Mouse (Mus musculus): ENCODE results near the gene Gramd1b. TPM values are rescaled to one million over a fixed set of nuclear protein-coding genes. Genes with fewer than 3 reads are reported as not detected.

The Gramd1b gene
- polyA plus RNA-seq, 1 experiment from 2014 or later, result 1.3 TPM

DNA sequence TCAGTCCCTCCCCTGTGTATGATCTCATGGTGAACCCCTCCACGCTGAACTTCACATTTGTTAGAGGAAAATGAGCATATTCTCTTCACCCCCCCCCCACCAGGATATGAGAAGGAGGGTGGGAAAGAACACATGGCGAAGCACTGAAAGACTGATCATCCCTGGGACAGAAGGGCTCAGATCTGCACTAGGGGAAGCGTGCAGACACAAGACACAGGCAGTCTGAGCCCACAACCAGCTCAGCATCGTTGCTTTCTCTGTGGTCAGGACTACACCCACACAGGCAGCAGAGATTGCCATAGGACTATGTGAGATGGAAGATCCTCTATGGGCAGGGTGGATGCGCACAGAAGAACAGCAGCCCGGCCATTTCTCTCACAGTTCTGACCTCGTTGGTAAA is 189.1 kb downstream of the Gramd1b start:
- Histone ChIP-seq H3K4me1 (ENCODE audit: control insufficient read depth, low read depth, low read length) (no peaks in the 10 kb centered on the region), H3K9ac (ENCODE audit: low read depth, low read length) (no peak overlapping the region), H3K27me3 (ENCODE audit: control insufficient read depth, insufficient read depth, low read depth, low read length) (no peaks in the 10 kb centered on the region), H3K4me3 (ENCODE audit: low read depth, low read length) (no peak overlapping the region), H3K9me3 (replicated peaks; ENCODE audit: control insufficient read depth, low read length) (no peaks in the 10 kb centered on the region), H3K27ac (ENCODE audit: low read length) (no peak overlapping the region), H3K36me3 (ENCODE audit: control insufficient read depth, insufficient read depth) (no peaks in the 10 kb centered on the region), H3K4me2 (ENCODE audit: low read depth, low read length) (no peak overlapping the region)
- WGBS (ENCODE audit: insufficient replicate concordance), result 55% methylated on average over 7 of the region's 7 CpGs
- no peak for ATAC-seq (ENCODE audit: low read depth)

DNA sequence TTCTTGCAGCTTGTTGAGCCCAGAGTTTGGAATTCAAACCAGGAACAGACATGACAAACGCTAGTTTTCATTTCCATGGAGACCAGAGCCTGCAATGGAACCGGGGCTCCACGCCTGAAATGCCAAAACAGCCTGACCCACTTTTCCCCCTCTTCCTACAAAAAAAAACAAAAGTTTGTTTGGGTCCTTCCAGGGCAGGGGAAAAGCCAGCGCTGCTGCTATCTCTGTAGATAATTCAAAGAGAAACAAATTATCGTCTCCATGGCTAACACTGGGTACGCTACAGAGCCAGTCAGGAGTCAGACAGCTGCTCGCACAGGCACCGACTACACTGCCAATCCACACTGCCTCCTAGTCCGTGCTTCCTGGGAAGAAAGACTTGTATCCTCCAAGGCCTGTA is 191.6 kb downstream of the Gramd1b start:
- H3K36me3 ChIP-seq (ENCODE audit: control insufficient read depth, insufficient read depth), result no peaks in the 10 kb centered on the region
- no peaks in the 10 kb centered on the region for H3K9me3 ChIP-seq (replicated peaks; ENCODE audit: control insufficient read depth, low read length)
- no peak overlapping the region for H3K4me3 ChIP-seq (ENCODE audit: low read depth, low read length)
- H3K27ac ChIP-seq (ENCODE audit: low read length), result no peak overlapping the region
- H3K4me2 ChIP-seq (ENCODE audit: low read depth, low read length), result no peak overlapping the region
- H3K9ac ChIP-seq (ENCODE audit: low read depth, low read length), result no peak overlapping the region
- ATAC-seq (ENCODE audit: low read depth), result no peak
- no peaks in the 10 kb centered on the region for H3K4me1 ChIP-seq (ENCODE audit: control insufficient read depth, low read depth, low read length)
- 62% methylated on average over 9 of the region's 9 CpGs for WGBS (ENCODE audit: insufficient replicate concordance)
- no peaks in the 10 kb centered on the region for H3K27me3 ChIP-seq (ENCODE audit: control insufficient read depth, insufficient read depth, low read depth, low read length)

DNA sequence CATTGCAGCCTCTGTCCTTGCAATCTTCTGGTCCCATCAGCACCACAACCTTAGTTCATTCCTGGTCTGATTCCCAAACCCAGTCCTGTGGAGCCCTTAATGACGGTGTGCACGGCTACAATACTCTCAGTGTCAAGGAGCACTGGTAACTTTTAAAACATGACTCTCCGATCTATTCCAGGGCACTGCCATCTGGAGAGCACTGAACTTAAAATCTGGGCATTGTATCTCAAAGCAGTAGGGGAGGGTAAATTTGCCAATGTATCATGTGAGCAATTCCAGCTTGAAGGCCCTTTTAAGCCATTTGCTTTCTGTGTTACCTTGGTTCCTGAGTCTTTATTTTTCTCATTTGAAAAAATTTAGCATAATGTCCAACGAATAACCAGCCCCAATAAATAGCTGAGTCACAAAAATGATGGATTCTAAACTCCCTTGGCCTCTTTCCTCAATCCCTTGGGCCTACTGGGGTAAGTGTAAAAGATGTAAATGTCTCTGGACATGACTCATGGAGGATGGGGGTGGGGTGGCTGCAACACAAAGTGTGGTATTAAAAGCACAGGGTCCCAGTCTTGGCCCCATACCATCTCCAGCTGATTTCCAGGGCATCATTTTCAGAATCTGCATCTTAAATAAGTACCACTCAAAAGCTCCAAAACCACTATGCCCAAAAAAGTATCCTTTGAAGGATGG is 193.9 kb downstream of the Gramd1b start:
- Histone ChIP-seq H3K4me2 (ENCODE audit: low read depth, low read length) (no peak overlapping the region), H3K4me1 (ENCODE audit: control insufficient read depth, low read depth, low read length) (no peaks in the 10 kb centered on the region), H3K4me3 (ENCODE audit: low read depth, low read length) (no peak overlapping the region), H3K9ac (ENCODE audit: low read depth, low read length) (no peak overlapping the region), H3K27ac (ENCODE audit: low read length) (no peak overlapping the region), H3K27me3 (ENCODE audit: control insufficient read depth, insufficient read depth, low read depth, low read length) (no peaks in the 10 kb centered on the region), H3K9me3 (replicated peaks; ENCODE audit: control insufficient read depth, low read length) (no peaks in the 10 kb centered on the region), H3K36me3 (ENCODE audit: control insufficient read depth, insufficient read depth) (no peaks in the 10 kb centered on the region)
- 63% methylated on average over 4 of the region's 4 CpGs for WGBS (ENCODE audit: insufficient replicate concordance)
- no peak for ATAC-seq (ENCODE audit: low read depth)

DNA sequence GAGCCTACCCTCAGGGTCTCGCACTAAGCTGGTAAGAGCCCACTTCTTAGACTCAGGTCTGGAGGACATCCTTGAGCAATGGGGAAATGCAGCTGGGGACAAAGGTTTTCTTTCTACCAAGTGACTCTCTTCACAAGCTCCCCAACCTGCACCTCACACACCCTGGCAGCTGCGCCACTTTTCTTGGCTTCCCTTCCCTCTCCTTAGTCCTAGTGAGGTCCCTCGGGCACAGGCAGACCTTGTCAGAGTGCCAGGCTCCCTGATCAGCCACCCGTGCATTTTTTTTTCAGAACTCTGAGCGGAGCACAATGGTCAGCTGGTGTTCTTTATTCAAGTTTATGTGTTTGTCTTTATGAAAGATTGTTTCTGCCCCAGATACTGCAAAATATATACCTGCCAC is 194.5 kb downstream of the Gramd1b start:
- H3K27ac ChIP-seq (ENCODE audit: low read length), result no peak overlapping the region
- 77% methylated on average over 5 of the region's 5 CpGs for WGBS (ENCODE audit: insufficient replicate concordance)

DNA sequence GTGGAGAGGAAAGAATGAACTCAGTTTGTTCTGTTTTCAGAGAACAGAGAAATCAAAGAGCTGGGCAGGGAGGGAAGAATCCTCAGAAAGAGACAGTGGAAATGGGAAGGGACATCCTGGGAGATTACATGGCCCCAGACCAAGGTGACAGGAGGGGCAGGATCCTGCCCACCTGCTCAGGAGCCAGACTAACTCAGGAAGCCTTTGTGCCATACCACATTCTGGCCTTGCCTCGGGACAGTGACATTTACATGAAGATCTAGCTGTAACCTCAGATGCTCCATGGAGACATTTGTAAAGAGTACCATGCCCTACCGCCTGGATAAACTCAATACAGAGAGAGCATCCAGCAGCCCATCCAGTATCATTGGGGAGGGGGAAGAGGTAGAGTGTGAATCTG is 196.6 kb downstream of the Gramd1b start:
- Histone ChIP-seq H3K4me2 (ENCODE audit: low read depth, low read length) (no peak overlapping the region), H3K4me3 (ENCODE audit: low read depth, low read length) (no peak overlapping the region), H3K27me3 (ENCODE audit: control insufficient read depth, insufficient read depth, low read depth, low read length) (no peaks in the 10 kb centered on the region), H3K4me1 (ENCODE audit: control insufficient read depth, low read depth, low read length) (no peaks in the 10 kb centered on the region), H3K36me3 (ENCODE audit: control insufficient read depth, insufficient read depth) (no peaks in the 10 kb centered on the region), H3K9ac (ENCODE audit: low read depth, low read length) (no peak overlapping the region), H3K27ac (ENCODE audit: low read length) (no peak overlapping the region), H3K9me3 (replicated peaks; ENCODE audit: control insufficient read depth, low read length) (no peaks in the 10 kb centered on the region)
- 60% methylated on average over 2 of the region's 2 CpGs for WGBS (ENCODE audit: insufficient replicate concordance)
- no peak for ATAC-seq (ENCODE audit: low read depth)

More for the DNA sequence above, 194.5 kb downstream of the Gramd1b start:
- H3K4me3 ChIP-seq (ENCODE audit: low read depth, low read length), result no peak overlapping the region
- H3K36me3 ChIP-seq (ENCODE audit: control insufficient read depth, insufficient read depth), result no peaks in the 10 kb centered on the region
- no peaks in the 10 kb centered on the region for H3K27me3 ChIP-seq (ENCODE audit: control insufficient read depth, insufficient read depth, low read depth, low read length)
- no peak for ATAC-seq (ENCODE audit: low read depth)
- no peaks in the 10 kb centered on the region for H3K4me1 ChIP-seq (ENCODE audit: control insufficient read depth, low read depth, low read length)
- no peak overlapping the region for H3K9ac ChIP-seq (ENCODE audit: low read depth, low read length)
- H3K4me2 ChIP-seq (ENCODE audit: low read depth, low read length), result no peak overlapping the region
- no peaks in the 10 kb centered on the region for H3K9me3 ChIP-seq (replicated peaks; ENCODE audit: control insufficient read depth, low read length)

DNA sequence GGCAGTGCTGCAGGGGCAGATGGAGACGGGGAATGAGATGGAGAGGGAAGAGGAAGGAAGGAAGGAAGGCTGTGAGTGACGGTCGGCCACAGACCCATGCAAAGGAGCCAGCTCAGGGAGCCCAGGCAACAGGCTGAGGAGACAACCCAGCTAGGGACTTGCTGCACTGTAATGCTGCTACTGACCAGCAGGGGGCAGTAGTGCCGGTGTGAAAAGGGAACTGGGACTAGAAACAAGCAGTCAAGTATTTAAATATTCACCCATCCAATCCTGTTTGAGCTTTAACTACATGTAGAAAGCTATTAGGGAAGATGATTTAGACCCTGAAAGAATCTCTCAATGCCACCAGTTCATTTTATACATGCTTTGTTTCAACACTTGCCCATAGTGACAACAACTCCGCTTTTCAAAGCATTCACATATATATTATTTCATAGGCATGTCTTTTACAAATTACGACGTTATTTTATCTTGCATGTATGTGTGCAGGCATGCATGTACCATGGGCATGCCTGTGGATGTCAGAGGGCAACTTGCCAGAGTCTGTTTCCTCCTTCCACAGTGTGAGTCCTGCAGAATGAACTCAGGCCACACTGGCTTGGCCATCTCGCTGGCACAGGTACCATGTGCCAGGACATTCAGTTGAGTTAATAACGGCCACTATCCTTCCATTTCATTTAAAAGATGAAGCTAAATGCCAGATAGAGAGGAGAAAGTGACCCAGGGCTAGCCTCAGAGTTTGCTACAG is 197.4 kb downstream of the Gramd1b start:
- H3K27me3 ChIP-seq (ENCODE audit: control insufficient read depth, insufficient read depth, low read depth, low read length), result no peaks in the 10 kb centered on the region
- no peak overlapping the region for H3K4me3 ChIP-seq (ENCODE audit: low read depth, low read length)
- no peaks in the 10 kb centered on the region for H3K4me1 ChIP-seq (ENCODE audit: control insufficient read depth, low read depth, low read length)
- no peak overlapping the region for H3K9ac ChIP-seq (ENCODE audit: low read depth, low read length)
- H3K4me2 ChIP-seq (ENCODE audit: low read depth, low read length), result no peak overlapping the region
- no peak for ATAC-seq (ENCODE audit: low read depth)
- no peak overlapping the region for H3K27ac ChIP-seq (ENCODE audit: low read length)
- WGBS (ENCODE audit: insufficient replicate concordance), result 36% methylated on average over 9 of the region's 9 CpGs
- no peaks in the 10 kb centered on the region for H3K36me3 ChIP-seq (ENCODE audit: control insufficient read depth, insufficient read depth)
- no peaks in the 10 kb centered on the region for H3K9me3 ChIP-seq (replicated peaks; ENCODE audit: control insufficient read depth, low read length)

DNA sequence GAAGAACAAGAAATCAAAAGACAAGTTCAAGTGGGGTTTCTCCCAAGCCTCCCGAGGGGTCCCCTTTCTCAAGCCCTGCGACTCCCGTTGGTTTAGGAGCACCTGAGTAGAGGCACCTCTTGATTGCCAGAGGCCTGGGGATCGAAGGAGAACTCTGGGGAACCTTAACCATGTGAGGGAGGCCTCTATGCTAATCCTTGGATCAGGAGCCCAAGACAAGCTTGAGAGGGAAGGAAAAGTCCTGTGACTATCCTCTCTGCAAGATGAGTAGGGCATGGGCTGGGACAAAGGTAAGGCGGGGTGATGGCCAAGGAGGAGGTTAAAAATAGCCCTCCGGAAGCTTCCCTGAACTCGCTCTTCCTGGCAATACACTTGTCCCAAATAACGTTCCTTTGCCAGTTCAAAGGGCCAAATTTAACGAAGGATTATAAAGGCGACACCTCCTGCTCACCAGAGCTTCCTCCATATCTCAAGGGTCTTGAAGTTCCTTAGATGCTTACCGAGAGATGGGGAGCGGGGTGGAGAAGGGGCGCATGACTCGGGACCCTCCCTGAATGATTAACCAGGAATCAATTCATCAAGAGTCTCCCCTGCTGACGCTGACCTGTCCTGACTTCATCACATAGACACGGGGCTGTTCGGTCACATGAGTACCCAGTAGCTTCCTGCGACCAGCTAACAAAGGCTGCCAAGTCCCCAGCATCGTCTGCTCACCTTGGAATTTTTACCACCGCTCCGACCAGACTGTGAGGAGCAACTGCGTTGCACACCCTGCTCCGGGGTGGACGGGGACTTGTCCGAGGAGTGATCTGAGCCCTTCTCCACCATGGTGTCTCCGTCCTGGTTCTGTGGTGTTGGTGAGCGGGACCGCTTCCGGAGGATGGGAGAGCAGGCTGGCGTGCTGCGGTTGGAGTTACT is 198.2 kb downstream of the Gramd1b start:
- ATAC-seq (ENCODE audit: low read depth), result no peak
- Histone ChIP-seq H3K4me2 (ENCODE audit: low read depth, low read length) (no peak overlapping the region), H3K9me3 (replicated peaks; ENCODE audit: control insufficient read depth, low read length) (no peaks in the 10 kb centered on the region), H3K36me3 (ENCODE audit: control insufficient read depth, insufficient read depth) (no peaks in the 10 kb centered on the region), H3K4me1 (ENCODE audit: control insufficient read depth, low read depth, low read length) (no peaks in the 10 kb centered on the region), H3K4me3 (ENCODE audit: low read depth, low read length) (no peak overlapping the region), H3K27me3 (ENCODE audit: control insufficient read depth, insufficient read depth, low read depth, low read length) (no peaks in the 10 kb centered on the region), H3K27ac (ENCODE audit: low read length) (no peak overlapping the region), H3K9ac (ENCODE audit: low read depth, low read length) (no peak overlapping the region)
- WGBS (ENCODE audit: insufficient replicate concordance), result 70% methylated on average over 31 of the region's 31 CpGs

DNA sequence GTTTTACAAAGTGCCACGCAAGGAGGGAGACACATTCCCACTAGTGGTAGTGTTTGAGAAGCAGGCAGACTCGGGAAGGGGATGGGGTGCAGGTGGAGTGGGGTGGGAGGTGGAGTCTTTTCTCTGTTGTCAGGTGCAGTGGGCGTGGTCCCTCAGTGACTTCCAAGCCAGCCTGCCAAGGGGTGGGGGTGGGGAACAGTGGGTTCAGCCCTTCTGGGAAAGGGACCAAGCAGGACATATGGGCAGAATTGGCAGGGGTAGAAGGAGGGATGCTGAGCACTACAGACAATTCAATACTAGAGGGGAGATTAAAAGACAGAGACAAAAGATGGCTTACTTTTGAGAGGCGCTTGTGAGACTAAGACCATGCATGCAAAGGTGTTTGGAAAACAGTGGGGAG is 198.9 kb downstream of the Gramd1b start:
- Histone ChIP-seq H3K9me3 (replicated peaks; ENCODE audit: control insufficient read depth, low read length) (no peaks in the 10 kb centered on the region), H3K27ac (ENCODE audit: low read length) (no peak overlapping the region), H3K36me3 (ENCODE audit: control insufficient read depth, insufficient read depth) (no peaks in the 10 kb centered on the region), H3K27me3 (ENCODE audit: control insufficient read depth, insufficient read depth, low read depth, low read length) (no peaks in the 10 kb centered on the region), H3K9ac (ENCODE audit: low read depth, low read length) (no peak overlapping the region), H3K4me2 (ENCODE audit: low read depth, low read length) (no peak overlapping the region), H3K4me1 (ENCODE audit: control insufficient read depth, low read depth, low read length) (no peaks in the 10 kb centered on the region), H3K4me3 (ENCODE audit: low read depth, low read length) (no peak overlapping the region)
- 58% methylated on average over 4 of the region's 4 CpGs for WGBS (ENCODE audit: insufficient replicate concordance)
- ATAC-seq (ENCODE audit: low read depth), result no peak

All from liver, embryonic 16.5 days (tissue).